Mouse (Mus musculus): ENCODE data around the gene Gch1. TPM values are rescaled to one million over a fixed set of nuclear protein-coding genes. Genes with fewer than 3 reads are reported as not detected.

The Gch1 gene
- 13.5 and 19.5 TPM in 2 replicates for polyA plus RNA-seq (2012; rRNA removed)

DNA sequence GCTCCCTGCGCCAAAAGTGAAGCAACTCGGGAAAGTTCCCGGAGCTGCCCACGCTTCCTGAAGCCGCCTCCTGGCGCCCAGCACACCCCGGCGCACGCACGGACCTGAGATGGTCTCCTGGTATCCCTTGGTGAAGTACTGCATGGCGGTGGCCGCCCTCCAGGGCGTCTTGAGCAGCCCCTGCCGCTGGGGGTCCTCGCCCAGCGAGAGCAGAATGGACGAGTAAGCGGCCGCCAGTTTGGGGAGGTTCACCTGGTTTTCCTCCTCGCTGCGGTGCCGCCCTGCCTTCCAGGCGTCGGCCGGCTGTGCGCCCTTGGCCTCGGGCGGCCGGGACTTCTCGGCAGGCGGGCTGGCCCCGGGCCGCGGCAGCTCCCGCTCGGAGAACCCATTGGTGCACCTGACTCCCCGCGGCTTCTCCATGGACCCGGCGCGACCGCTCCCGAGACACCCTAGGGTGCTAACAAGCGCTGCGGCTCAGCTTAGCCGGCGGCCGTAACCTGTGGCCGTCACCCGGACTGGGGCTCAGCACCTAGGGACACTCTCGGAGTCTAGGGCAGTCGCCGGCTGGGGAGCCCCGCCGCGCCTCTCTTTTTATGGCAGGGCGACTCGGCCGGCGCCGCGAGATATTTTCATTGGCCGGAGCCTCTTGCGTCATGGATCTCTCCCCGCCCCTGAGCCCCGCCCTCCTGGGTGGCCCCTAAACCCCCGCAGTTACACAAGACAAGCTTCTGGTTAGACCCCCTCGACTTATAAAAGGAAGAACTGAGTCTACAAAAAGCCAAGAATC lies at the start of gene Gch1:
Gch1 (minus strand) TSS at position 566 of the 787 bp plus-strand sequence.
- no peak for DNase-seq (ENCODE audit: low read depth, low spot score)
- WGBS: under 1% methylated on average over 68 of the region's 68 CpGs

DNA sequence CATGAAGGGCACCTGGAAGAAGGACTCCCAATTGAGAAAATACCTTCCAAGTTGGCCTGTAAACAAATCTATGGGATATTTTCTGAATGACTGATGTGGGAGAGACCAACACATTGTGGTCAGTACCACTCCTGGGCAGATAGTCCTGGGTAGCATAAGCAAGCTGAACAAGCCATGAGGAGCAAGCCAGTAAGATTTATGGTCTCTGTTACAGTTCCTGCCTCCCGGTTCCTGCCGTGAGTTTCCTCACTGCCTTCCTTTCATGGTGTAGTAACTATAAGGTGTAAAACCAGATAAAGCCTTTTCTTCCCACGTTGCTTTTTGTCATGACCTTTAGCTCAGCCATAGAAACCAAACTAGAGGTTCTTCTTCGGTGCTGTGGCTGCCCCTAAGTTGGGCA lies 48.1 kb upstream of the Gch1 start:
- no peak for DNase-seq (ENCODE audit: low read depth, low spot score)
- WGBS: 88% methylated on average over 4 of the region's 4 CpGs

GRCm38 (mm10) chr14:47236491-47236890 lies 47.3 kb upstream of the Gch1 start:
- 92% methylated on average over 7 of the region's 7 CpGs for WGBS
- DNase-seq (ENCODE audit: low read depth, low spot score): no peak

- 83% methylated on average over 5 of the region's 5 CpGs for WGBS
- DNase-seq (ENCODE audit: low read depth, low spot score): no peak
Measured at GRCm38 (mm10) chr14:47234526-47235250, 45.5 kb upstream of the Gch1 start.

DNA sequence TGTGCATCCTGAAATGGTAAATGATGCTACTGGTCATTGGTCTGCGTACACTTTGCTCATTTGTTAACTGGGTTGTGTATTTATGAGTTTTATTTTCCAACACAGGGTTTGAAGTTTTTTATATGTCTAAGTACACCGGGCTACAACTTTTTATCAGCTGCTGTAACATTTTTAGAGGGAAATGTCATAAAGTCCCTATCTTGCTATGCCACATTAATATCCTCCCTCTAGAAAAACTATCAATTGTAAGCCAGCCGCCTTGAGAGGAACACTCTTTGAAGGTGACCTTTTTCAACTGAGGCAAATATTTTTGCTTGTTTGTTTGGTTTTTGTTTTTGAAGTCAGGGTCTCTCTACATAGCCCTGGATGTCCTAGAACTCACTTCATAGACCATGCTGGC lies 44.8 kb upstream of the Gch1 start:
- WGBS: 87% methylated on average over 3 of the region's 3 CpGs
- DNase-seq (ENCODE audit: low read depth, low spot score): no peak

- 73% methylated on average over 2 of the region's 2 CpGs for WGBS
- no peak for DNase-seq (ENCODE audit: low read depth, low spot score)
Measured at GRCm38 (mm10) chr14:47233602-47234001, 44.4 kb upstream of the Gch1 start.

GRCm38 (mm10) chr14:47229796-47230376 lies 40.7 kb upstream of the Gch1 start:
- DNase-seq (ENCODE audit: low read depth, low spot score): no peak
- 56% methylated on average over 11 of the region's 11 CpGs for WGBS

- no peak for DNase-seq (ENCODE audit: low read depth, low spot score)
- 57% methylated on average over 8 of the region's 8 CpGs for WGBS
Measured at GRCm38 (mm10) chr14:47225931-47226330, 36.7 kb upstream of the Gch1 start.

DNA sequence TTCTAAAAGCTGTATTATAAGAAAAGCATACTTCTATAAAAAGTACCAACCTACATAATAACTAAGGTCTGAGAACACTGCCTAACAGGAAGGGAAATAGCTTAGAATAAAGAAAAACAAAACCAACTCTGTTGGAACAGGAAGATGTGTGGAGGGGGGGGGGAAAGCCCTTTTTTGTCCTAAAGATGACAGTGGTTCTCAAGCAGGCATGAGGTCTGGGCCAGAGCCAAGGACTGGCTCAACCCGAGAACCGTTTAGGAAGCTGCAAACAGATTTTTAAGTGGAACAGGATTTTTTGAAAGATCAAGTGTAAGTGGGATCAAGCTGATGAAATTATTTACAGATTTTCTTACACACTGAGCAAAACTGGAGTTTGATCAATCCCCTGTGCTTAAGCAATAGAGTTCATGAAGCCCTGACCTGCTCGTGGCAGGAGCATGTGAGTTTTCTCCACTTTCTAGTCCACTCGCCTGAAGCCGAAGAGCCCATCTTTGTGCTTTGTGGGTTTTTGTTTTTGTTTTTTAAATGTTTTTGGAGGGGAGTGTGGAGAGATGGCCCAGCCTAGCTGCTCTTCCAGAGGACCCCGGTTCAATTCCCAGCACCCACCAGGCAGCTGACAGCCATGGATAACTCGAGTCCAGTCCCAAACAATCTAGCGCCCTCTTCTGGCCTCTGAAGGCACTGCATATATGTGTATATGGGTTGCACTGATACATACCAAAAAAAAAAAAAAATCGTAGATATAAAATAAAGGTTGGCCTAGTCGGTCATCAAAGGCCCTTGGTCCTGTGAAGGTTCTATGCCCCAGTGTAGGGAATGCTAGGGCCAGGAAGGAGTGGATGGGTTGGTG lies 35.5 kb upstream of the Gch1 start:
- DNase-seq (ENCODE audit: low read depth, low spot score): no peak
- 76% methylated on average over 10 of the region's 10 CpGs for WGBS

GRCm38 (mm10) chr14:47222631-47223450 lies 33.6 kb upstream of the Gch1 start:
- no peak for DNase-seq (ENCODE audit: low read depth, low spot score)
- 73% methylated on average over 11 of the region's 11 CpGs for WGBS

- DNase-seq (ENCODE audit: low read depth, low spot score): no peak
- WGBS: 81% methylated on average over 11 of the region's 11 CpGs
Measured at GRCm38 (mm10) chr14:47221567-47221966, 32.4 kb upstream of the Gch1 start.

- DNase-seq (ENCODE audit: low read depth, low spot score): no peak
- 80% methylated on average over 8 of the region's 8 CpGs for WGBS
Measured at GRCm38 (mm10) chr14:47220231-47221025, 31.2 kb upstream of the Gch1 start.

DNA sequence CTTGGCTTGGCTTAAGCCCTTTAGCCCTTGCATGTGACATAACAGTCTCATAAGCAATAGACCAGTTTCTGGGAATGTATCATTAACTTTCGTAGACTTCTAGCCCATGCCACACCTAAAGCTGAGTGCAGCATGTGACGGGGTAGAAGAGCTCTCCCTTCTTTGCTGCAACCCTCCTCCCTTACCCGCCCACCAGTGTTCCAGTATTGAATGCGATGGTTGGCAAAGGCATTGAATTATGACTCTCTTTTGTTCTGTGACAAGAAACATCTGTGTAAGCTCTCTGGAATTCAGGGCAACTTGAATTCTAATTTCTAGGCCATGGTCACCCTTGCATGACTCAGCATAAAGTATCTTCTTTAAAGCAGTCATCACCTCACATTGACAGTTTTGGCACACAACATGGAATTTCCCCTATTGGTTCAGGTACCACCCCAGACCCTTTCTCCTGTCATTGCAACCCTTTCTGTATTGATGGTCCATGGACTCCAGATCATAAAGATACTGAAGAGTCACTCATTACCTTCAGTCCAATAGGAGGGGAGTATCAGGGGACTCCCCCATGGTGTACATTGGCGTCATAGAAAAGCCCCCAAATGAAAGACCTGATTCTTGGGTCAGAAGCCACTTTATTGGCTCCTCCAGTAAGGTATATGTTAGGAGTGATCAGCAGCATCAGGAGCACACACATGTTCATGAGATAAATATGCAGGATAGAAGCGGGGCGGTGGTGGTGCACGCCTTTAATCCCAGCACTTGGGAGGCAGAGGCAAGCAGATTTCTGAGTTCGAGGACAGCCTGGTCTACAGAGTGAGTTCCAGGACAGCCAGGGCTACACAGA lies 29.8 kb upstream of the Gch1 start:
- 73% methylated on average over 9 of the region's 9 CpGs for WGBS

GRCm38 (mm10) chr14:47216541-47216940 lies 27.3 kb upstream of the Gch1 start:
- DNase-seq (ENCODE audit: low read depth, low spot score): no peak

More for the DNA sequence above, 29.8 kb upstream of the Gch1 start:
- DNase-seq (ENCODE audit: low read depth, low spot score): no peak

DNA sequence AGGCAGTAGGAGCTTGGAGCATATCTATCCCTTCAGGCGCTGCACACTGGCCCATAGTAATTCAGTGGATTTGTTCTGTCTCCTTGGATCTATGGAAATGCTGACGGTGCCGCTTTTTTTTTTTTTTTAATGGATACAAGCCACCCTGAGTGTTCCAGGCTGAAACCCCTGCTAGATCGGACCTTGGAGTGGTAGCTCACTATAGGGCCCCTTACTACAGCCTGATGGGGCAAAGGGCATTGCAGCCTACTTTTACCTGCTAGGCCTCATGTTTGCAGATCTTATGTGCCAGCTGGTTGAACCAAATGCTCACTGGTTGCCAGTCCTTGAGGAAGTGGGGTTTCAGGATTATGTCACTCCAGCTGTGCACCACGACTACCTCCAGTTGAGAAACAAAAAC lies 25.2 kb upstream of the Gch1 start:
- DNase-seq (ENCODE audit: low read depth, low spot score): no peak
- WGBS: 63% methylated on average over 5 of the region's 5 CpGs

More at GRCm38 (mm10) chr14:47216541-47216940, 27.3 kb upstream of the Gch1 start:
- WGBS: 86% methylated on average over 2 of the region's 2 CpGs

DNA sequence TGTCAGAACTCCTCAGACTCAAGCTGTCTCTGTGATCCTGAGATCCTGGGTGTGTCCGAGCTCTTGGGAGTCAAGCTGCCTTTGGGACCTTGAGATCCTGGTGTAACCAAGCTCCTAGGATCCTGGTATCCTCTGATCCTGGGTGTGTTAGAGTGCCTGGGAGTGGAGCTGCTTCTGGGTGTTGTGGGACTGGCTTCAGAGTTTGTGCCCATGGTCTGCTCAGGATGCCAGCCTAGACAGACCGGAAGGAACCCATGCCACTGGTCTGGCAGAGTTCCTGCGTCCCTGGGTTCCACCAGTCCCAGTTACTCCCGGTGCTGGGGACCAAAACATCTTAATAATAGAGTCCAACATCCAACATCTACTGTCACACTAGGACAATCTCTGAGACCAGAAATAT lies 24.1 kb upstream of the Gch1 start:
- WGBS: 76% methylated on average over 4 of the region's 4 CpGs
- DNase-seq (ENCODE audit: low read depth, low spot score): no peak

DNA sequence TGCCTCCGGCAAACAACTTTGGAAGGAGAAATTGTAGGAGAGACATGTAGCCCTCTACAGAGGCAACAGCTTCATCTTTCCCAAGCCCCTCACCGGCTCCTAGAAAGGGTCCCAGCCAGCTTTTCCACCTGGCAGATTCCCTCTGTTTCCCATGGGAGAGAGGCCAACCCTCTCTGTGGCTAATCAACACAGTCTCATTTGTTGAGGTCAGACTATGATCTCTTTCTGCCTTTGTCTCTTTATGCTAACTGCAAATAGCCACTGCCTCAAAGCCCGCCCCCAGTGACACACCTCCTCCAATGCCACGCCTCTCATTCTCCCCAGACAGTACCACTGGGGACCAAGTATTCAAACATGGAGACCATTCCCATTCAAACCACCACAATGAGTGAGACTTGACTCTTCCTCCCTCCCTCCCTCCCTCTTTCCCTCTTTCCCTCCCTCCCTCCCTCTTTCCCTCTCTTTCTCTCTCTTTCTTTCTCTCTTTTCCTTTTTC lies 20.5 kb upstream of the Gch1 start:
- no peak for DNase-seq (ENCODE audit: low read depth, low spot score)
- 81% methylated on average over 4 of the region's 4 CpGs for WGBS
